Mouse (Mus musculus) myocyte (in vitro differentiated cells): ENCODE results near the gene Zfp740.

Experiments used
- MAX ChIP-seq: IDR thresholded peaks from one replicate; pipeline ENCODE4 v1.6.1; 2011; ENCODE audit warnings: low read depth, mild to moderate bottlenecking, control low read depth
- MYOD1 ChIP-seq, 3 experiments: IDR thresholded peaks; one replicate each; pipeline ENCODE4 v1.6.1; 2011; ENCODE audit warnings: control low read depth in 2 of 3, low read depth in 2 of 3, mild to moderate bottlenecking in 2 of 3, moderate library complexity in 1 of 3; ENCODE audit not compliant: insufficient read length in 2 of 3, control insufficient read depth in 1 of 3
- MYOG ChIP-seq, 3 experiments: IDR thresholded peaks; one replicate each; pipeline ENCODE4 v1.6.1; 2011; ENCODE audit warnings: control low read depth in 2 of 3, low read depth in 2 of 3, mild to moderate bottlenecking in 2 of 3; ENCODE audit not compliant: insufficient read length in 2 of 3, control insufficient read depth in 1 of 3, insufficient read depth in 1 of 3
- POLR2A ChIP-seq: IDR thresholded peaks from one replicate; pipeline ENCODE4 v1.6.1; 2011; ENCODE audit warnings: low read depth, mild to moderate bottlenecking, control low read depth, moderate library complexity; ENCODE audit not compliant: insufficient read length
- TCF12 ChIP-seq: IDR thresholded peaks from one replicate; pipeline ENCODE4 v1.6.1; 2011; ENCODE audit warnings: mild to moderate bottlenecking, control low read depth; ENCODE audit not compliant: poor library complexity, insufficient read depth, severe bottlenecking
- USF1 ChIP-seq: IDR thresholded peaks from one replicate; pipeline ENCODE4 v1.6.1; 2011; ENCODE audit warnings: low read depth, mild to moderate bottlenecking, control low read depth, moderate library complexity

- TF ChIP-seq MYOG (IDR thresholded peaks at IDR 0.05; ENCODE audit: control insufficient read depth in 1 of 3, insufficient read depth in 1 of 3, insufficient read length in 2 of 3, low read depth in 2 of 3): no peak
- no peak for TF ChIP-seq MAX
- no peak for TF ChIP-seq POLR2A
- peak in 1 of 3 experiments; percentile 8 for TF ChIP-seq MYOD1 (IDR thresholded peaks at IDR 0.05; ENCODE audit: control insufficient read depth in 1 of 3, insufficient read length in 2 of 3, low read depth in 2 of 3)
- TF ChIP-seq TCF12: no peak
- no peak for TF ChIP-seq USF1
Observed at GRCm38 (mm10) chr15:102231748-102232147, 28.7 kb downstream of the Zfp740 start, which contains the start of gene Itgb7.
